Mouse (Mus musculus): ENCODE data around the gene Farp1. TPM values are rescaled to one million over a fixed set of nuclear protein-coding genes. Genes with fewer than 3 reads are reported as not detected.
"Not testable (repeated sequence)": the region's sequence is repeated elsewhere in the genome, so short reads cannot be mapped to it uniquely, and the experiment has no call there.

The Farp1 gene
- total RNA-seq, 2 experiments from 2014 or later: 83.5 to 105 TPM

DNA sequence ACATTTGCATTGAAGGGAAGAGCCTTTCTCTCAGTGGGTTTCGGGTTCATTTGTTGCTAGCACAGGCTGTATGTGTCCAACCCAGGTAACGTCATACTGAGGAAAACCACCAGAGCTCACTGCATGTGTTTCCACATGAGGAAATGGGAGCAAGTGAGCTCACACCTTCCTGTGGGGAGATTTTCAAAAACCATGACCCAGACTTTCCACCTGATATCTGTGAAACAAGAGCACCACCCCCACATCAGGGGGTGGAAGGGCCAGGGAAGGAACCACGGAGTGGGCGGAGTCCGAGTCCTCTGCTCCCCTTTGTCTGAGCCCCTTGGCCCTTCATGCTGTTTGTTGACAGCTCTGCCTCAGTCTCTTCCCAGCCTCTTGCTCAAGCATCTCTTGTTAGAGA lies 67.6 kb downstream of the Farp1 start:
- no peak for DNase-seq (ENCODE audit: extremely low spot score in 1 of 2, low spot score in 1 of 2)

DNA sequence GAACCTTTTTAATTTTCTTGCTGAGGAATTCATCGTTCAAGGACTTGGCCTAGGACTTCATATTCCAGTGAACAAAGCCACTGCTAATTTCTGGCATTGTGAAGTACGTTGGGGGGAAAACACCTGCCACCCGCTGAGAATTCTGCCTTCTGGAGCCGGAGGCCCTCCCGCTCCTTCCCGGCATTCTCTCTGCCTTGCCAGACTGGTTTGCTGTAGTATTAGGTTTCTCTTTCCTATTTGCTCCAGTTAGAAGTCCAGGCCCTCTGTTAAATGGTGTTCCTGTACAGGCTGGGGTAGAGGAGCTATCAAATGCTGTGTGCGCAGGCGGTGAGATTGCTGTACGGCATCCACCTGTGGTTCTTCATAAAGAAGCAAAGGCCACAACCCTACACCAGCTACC lies 68.5 kb downstream of the Farp1 start:
- no peak for DNase-seq (ENCODE audit: extremely low spot score in 1 of 2, low spot score in 1 of 2)

- no peak for DNase-seq (ENCODE audit: extremely low spot score in 1 of 2, low spot score in 1 of 2)
Measured at GRCm38 (mm10) chr14:121104760-121105329, 69.8 kb downstream of the Farp1 start.

- no peak for DNase-seq (ENCODE audit: extremely low spot score in 1 of 2, low spot score in 1 of 2)
Measured at GRCm38 (mm10) chr14:121106906-121107305, 71.9 kb downstream of the Farp1 start.

DNA sequence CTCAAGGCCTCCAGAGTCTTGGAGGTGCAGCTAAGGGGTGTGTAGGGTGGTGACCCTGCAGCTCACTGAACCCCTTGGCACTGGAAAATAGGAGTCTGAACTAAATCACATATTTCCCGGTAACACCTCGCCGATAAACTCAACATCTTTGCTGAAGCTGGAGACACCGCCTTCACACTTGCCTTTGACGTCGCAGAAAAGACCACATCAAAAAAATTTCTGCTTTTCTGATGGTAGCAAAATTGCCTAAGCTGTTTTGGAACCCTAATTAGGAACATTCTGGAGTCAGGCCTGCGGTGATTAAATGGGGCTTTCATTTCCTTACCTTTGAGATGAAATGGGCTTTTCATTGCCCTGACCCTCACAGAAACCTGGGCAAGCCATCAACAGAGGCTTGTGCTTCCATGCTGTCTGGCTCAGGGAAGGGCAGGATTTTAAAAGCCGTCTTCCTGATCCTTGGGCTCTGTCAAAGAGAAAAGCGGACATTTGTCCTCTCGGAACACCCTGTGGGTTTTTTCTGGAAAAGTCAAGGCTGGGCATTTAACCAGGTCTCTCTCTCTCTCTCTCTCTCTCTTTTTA lies 72.8 kb downstream of the Farp1 start:
- DNase-seq (ENCODE audit: extremely low spot score in 1 of 2, low spot score in 1 of 2): no peak

GRCm38 (mm10) chr14:121108439-121109115 lies 73.6 kb downstream of the Farp1 start:
- DNase-seq (ENCODE audit: extremely low spot score in 1 of 2, low spot score in 1 of 2): no peak

DNA sequence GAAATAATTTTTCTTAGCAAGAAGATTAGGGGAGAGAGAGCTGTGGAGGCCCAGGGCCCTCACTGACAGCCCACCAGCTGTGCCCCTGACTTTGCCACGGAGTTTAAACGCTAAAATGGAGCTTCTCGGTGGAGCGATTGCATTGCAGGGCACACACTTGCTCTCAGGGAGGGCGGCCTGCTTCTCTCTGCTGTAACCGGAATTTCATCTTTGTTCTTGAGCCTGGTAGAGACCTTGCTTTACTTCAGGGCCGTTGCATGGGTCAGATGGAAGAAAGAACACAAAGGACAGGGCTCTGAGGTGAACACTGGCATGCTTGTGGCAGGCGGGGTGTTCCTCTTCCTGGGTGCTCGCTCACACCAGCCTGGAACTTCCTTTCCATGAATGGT lies 74.1 kb downstream of the Farp1 start:
- DNase-seq (ENCODE audit: extremely low spot score in 1 of 2, low spot score in 1 of 2): no peak

DNA sequence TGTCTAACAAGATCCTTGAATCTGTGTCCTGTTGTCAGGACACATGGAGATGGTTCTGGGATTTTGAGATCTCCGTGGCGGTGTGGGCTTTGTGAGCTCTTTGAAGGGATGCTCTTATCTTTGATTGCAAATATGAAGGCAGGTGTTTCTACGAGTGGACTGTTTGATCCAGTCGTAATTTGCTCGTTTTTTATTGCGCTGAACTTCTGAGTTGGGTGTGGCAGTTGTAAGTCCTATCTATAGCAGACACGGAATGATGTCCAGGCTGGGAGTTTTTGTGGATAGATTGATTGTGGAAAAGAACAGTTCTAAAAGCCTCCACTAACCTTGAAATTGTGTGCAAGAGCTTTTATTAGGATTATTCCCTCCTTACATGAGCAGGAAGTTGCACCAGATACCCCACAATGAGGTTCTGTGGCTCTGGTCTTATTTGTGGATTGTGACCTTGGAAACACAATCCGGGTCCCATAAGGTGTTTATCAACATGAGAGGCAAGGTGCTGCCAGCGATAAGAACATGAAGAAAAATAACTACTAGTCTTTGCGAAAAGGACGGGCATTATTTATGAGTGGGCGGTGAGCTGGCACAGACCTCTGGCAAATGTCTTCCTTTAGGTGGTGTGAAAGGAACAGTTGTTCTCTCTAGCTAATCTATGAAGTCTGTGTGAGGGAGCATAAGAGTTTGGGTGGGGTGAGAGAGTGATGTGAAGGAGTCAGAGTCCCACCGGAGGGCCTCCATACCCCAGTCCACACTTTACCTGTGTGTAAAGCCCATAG lies 75.7 kb downstream of the Farp1 start:
- no peak for DNase-seq (ENCODE audit: extremely low spot score in 1 of 2, low spot score in 1 of 2)

DNA sequence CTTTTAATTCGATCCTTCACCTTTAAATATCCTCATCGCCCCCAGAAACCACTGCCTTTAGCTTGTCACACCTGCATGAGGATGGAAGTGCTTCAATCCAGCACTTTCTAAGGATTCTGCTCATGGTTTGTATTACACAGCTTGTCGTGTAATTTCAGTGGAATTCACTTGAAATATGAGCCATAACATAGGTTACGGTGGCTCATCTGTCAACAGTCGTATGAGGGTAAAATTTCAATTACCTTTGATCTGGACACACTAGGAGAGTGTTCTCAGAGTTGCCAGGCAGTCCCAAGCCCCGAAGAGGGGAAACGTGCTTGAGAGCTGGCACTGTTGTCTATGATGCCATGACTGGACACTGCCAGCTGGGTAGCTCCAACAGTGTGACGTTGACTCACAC lies 77.1 kb downstream of the Farp1 start:
- DNase-seq (ENCODE audit: extremely low spot score in 1 of 2, low spot score in 1 of 2): no peak

DNA sequence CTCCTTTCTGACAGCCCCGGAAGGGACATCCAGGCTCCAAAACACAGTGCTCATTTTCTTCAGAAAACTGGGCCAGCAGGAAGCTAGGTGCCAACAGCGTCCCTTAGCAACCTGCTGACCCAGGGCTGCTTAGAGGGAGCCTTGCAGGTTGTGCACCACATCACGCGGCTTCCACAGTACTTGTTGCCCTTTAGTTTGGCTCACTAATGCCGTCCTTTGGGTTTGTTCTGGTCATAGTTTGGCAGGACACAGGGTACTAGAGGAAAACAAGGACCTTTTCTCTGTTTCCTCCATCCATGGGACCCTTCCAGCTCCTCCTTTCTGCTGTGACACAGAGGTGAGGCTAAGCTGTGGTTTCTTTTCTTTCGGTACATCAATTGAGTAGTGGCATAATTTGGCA lies 78.8 kb downstream of the Farp1 start:
- DNase-seq (ENCODE audit: extremely low spot score in 1 of 2, low spot score in 1 of 2): peak in 1 of 2 experiments; percentile 30

DNA sequence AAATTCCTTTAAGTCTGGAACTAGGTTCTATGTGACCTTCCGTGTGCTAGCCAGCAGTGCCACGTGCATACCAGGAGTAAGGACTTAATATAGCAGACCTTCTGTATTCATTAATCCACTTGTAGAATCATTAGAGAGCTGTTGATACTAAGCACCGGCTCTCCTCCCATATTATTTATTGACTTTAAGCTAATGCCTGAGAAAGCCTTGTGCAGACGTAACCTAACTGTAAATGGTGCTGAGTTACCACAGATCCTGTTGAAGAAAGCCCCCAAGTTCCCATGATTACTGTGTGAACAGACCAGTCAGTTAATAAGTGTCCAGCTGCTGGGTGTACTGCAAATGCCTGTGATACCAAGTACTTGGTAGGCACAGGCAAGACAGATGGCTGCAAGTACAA lies 81.7 kb downstream of the Farp1 start:
- no peak for DNase-seq (ENCODE audit: extremely low spot score in 1 of 2, low spot score in 1 of 2)

GRCm38 (mm10) chr14:121118860-121119259 lies 83.9 kb downstream of the Farp1 start:
- DNase-seq (ENCODE audit: extremely low spot score in 1 of 2, low spot score in 1 of 2): no peak

GRCm38 (mm10) chr14:121121664-121122063 lies 86.7 kb downstream of the Farp1 start:
- no peak for DNase-seq (ENCODE audit: extremely low spot score in 1 of 2, low spot score in 1 of 2)

DNA sequence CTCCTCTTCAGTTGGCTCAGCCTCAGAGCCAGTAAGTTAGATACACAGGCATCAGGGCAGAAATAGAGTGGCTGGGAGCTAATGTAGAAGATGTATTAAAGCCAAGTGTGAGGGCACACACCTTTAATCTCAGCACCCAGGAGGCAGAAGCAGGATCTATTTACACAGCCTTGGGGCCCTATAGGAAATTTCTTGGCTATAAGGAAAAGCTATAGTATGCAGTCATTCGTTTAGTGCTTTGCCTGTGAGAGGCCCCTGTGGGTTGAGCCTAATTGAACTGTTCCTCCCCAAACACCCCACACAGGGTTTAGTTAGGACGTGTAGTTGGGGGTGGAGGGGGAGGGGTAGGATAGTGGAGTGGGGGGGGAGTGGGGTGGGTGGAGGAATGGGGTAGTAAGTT lies 87.9 kb downstream of the Farp1 start:
- DNase-seq (ENCODE audit: extremely low spot score in 1 of 2, low spot score in 1 of 2): no peak

GRCm38 (mm10) chr14:121124409-121125010 lies 89.5 kb downstream of the Farp1 start:
- no peak for DNase-seq (ENCODE audit: extremely low spot score in 1 of 2, low spot score in 1 of 2)

GRCm38 (mm10) chr14:121125651-121126050 lies 90.7 kb downstream of the Farp1 start:
- DNase-seq (ENCODE audit: extremely low spot score in 1 of 2, low spot score in 1 of 2): no peak

GRCm38 (mm10) chr14:121126291-121126690 lies 91.3 kb downstream of the Farp1 start:
- no peak for DNase-seq (ENCODE audit: extremely low spot score in 1 of 2, low spot score in 1 of 2)

- no peak for DNase-seq (ENCODE audit: extremely low spot score in 1 of 2, low spot score in 1 of 2)
Measured at GRCm38 (mm10) chr14:121128858-121129800, 94.1 kb downstream of the Farp1 start.

- not testable (repeated sequence) for DNase-seq (ENCODE audit: extremely low spot score in 1 of 2, low spot score in 1 of 2)
Measured at GRCm38 (mm10) chr14:121130351-121130750, 95.4 kb downstream of the Farp1 start.

DNA sequence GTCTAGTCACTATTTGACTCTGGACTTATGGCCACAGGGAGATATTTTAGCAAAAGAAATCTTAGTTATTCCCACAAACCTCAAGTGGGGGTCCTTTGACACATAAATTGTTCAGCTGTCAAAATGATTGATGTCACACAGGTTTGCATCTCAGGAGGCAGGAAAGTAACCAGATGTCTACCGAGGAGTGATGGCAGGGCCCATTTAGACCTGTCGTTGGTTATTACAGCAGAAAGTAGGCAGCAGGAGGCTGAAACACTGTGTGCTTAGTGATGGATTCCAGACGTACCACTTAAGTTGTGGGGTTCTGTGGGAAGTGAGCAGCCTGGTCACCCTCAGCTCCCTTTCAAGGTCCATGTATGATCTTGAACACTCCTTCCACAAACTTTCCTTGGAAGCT lies 99.4 kb downstream of the Farp1 start:
- no peak for DNase-seq (ENCODE audit: extremely low spot score in 1 of 2, low spot score in 1 of 2)
